Mouse (Mus musculus) heart, adult 2 months (tissue): Measurements from ENCODE around the gene Proser1.

Experiments
- CTCF ChIP-seq: fragments of 200-600 bp; IDR thresholded peaks from 2 replicates; pipeline ENCODE4 v1.8.1; 2022; ENCODE audit warnings: antibody characterized with exemption, mild to moderate bottlenecking, moderate library complexity
- EP300 ChIP-seq: fragments of 200-500 bp; IDR thresholded peaks from 2 replicates; pipeline ENCODE4 v1.6.1; 2011; ENCODE audit warnings: low read depth, low read length, control low read depth; ENCODE audit not compliant: insufficient read depth
- POLR2A ChIP-seq: fragments of 200-500 bp; IDR thresholded peaks from 2 replicates; pipeline ENCODE4 v1.6.1; 2011; ENCODE audit warnings: mild to moderate bottlenecking, low read depth, low read length, control low read depth; ENCODE audit not compliant: insufficient read depth

DNA sequence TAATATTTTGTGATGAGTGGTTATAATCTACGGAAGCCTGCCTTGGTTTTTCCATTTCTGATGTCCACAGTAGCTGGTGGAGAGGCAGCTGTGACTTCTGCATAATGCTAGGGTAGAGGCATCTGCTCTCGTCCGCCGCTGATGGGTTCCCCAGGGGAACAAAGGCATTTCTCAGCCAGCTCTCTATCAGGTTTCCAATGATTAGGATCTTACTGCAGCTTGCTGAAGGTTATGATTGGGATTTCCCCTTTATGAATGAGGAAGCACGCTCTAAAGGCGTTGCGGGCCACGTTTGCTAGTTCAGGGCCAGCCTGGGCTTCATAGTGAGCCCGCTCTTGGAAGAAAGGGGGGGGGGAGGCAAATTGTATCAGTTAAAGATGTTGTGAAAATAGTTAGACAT lies 3.0 kb downstream of the Proser1 start:
- TF ChIP-seq CTCF (no peak), POLR2A (no peak), EP300 (no peak)
